Mouse (Mus musculus) liver, postnatal 0 days (tissue): Measurements from ENCODE around the gene Mapk6. TPM values are rescaled to one million over a fixed set of nuclear protein-coding genes. Genes with fewer than 3 reads are reported as not detected.
"Not testable (repeated sequence)": the region's sequence is repeated elsewhere in the genome, so short reads cannot be mapped to it uniquely, and the experiment has no call there.

Experiments
- ATAC-seq: fragments of 200-750 bp; cut with Nextera tagmentation; 2 replicates; pipeline ENCODE4 v1.8.0; 2017; ENCODE audit warnings: mild to moderate bottlenecking, moderate library complexity
- DNase-seq: peaks from one replicate; pipeline ENCODE4 v3.0.0-alpha.2; 2016
- H3K27ac ChIP-seq: fragments of 300-500 bp; sonication (generic); 2 replicates; pipeline ENCODE4 v1.5.1; 2014; ENCODE audit warnings: antibody characterized with exemption, moderate library complexity, mild to moderate bottlenecking, low read depth
- H3K27me3 ChIP-seq: fragments of 300-500 bp; sonication (generic); 2 replicates; pipeline ENCODE4 v1.6.1; 2014; ENCODE audit warnings: low read length, control low read depth, mixed read lengths; ENCODE audit not compliant: insufficient read depth
- H3K36me3 ChIP-seq: fragments of 300-500 bp; sonication (generic); replicated peaks from 2 replicates; pipeline ENCODE4 v1.6.1; 2014; ENCODE audit warnings: mild to moderate bottlenecking, control low read depth, low read length, moderate library complexity, mixed read lengths; ENCODE audit not compliant: insufficient read depth
- H3K4me1 ChIP-seq: fragments of 300-500 bp; sonication (generic); 2 replicates; pipeline ENCODE4 v1.6.1; 2014; ENCODE audit warnings: antibody characterized with exemption, mild to moderate bottlenecking, control low read depth; ENCODE audit not compliant: insufficient read depth
- H3K4me2 ChIP-seq: fragments of 300-500 bp; sonication (generic); 2 replicates; pipeline ENCODE4 v1.6.1; 2014; ENCODE audit warnings: low read depth, mild to moderate bottlenecking, low read length, moderate library complexity, mixed read lengths
- H3K4me3 ChIP-seq: fragments of 300-500 bp; sonication (generic); 2 replicates; pipeline ENCODE4 v1.5.1; 2014; ENCODE audit warnings: low read depth, low read length
- H3K9ac ChIP-seq: fragments of 300-500 bp; sonication (generic); replicated peaks from 2 replicates; pipeline ENCODE4 v1.6.1; 2014; ENCODE audit warnings: mild to moderate bottlenecking, moderate library complexity
- H3K9me3 ChIP-seq: fragments of 300-500 bp; sonication (generic); 2 replicates; pipeline ENCODE4 v1.6.1; 2016; ENCODE audit warnings: mild to moderate bottlenecking, control low read depth, low read length, mixed read lengths
- CTCF ChIP-seq: sonication (generic); IDR thresholded peaks from 2 replicates; pipeline ENCODE4 v1.5.1; 2016; ENCODE audit warnings: antibody characterized with exemption, low read depth
- EP300 ChIP-seq: IDR thresholded peaks from 2 replicates; pipeline ENCODE4 v1.6.1; 2016; ENCODE audit warnings: antibody characterized with exemption, low read depth, mild to moderate bottlenecking
- WGBS: fragments of 180-500 bp; shearing (Covaris S2); extraction: QIAGEN DNeasy Blood & Tissue Kit; methylation state at CpG from one replicate; pipeline ENCODE4 v1.1.7; 2014; ENCODE audit not compliant: insufficient replicate concordance; 5-methylcytosine and 5-hydroxymethylcytosine counted together
- polyA plus RNA-seq: library from polyadenylated mRNA; unstranded; fragments of >200 nt; fragmentation: Nextera tagmentation; extraction: Ambion mirVana; gene quantifications from 2 replicates; pipeline ENCODE4 v1.2.1, GENCODE M21; 2015

Mapk6 gene
- polyA plus RNA-seq, 1 experiment from 2014 or later: 18.4 TPM

- no peak overlapping the region for H3K9ac ChIP-seq
- H3K9me3 ChIP-seq: no peaks in the 10 kb centered on the region
- DNase-seq: no peak
- no peak overlapping the region for H3K4me3 ChIP-seq
- TF ChIP-seq CTCF (no peak), EP300 (no peak)
- no peak overlapping the region for H3K27ac ChIP-seq
- no peak overlapping the region for H3K4me2 ChIP-seq
- no peaks in the 10 kb centered on the region for H3K36me3 ChIP-seq
- no peaks in the 10 kb centered on the region for H3K27me3 ChIP-seq
- no peaks in the 10 kb centered on the region for H3K4me1 ChIP-seq
- WGBS: 73% methylated on average over 1 of the region's 1 CpGs
- ATAC-seq: no peak
These were observed 33.4 kb downstream of the Mapk6 start for GRCm38 (mm10) chr9:75376428-75376827.

- H3K36me3 ChIP-seq: no peaks in the 10 kb centered on the region
- DNase-seq: no peak
- H3K9ac ChIP-seq: no peak overlapping the region
- no peaks in the 10 kb centered on the region for H3K4me1 ChIP-seq
- TF ChIP-seq CTCF (no peak), EP300 (no peak)
- no peaks in the 10 kb centered on the region for H3K9me3 ChIP-seq
- no peak overlapping the region for H3K4me2 ChIP-seq
- H3K27ac ChIP-seq: no peak overlapping the region
- no peaks in the 10 kb centered on the region for H3K27me3 ChIP-seq
- WGBS: 87% methylated on average over 9 of the region's 9 CpGs
- no peak overlapping the region for H3K4me3 ChIP-seq
- no peak for ATAC-seq
These were observed 34.2 kb downstream of the Mapk6 start for GRCm38 (mm10) chr9:75375606-75376005.

- H3K27ac ChIP-seq: no peak overlapping the region
- TF ChIP-seq EP300 (no peak), CTCF (no peak)
- no peak overlapping the region for H3K4me2 ChIP-seq
- ATAC-seq: no peak
- no peaks in the 10 kb centered on the region for H3K27me3 ChIP-seq
- H3K4me1 ChIP-seq: no peaks in the 10 kb centered on the region
- H3K9me3 ChIP-seq: no peaks in the 10 kb centered on the region
- DNase-seq: no peak
- no peaks in the 10 kb centered on the region for H3K36me3 ChIP-seq
- H3K4me3 ChIP-seq: no peak overlapping the region
- WGBS: 62% methylated on average over 3 of the region's 3 CpGs
- H3K9ac ChIP-seq: no peak overlapping the region
These were observed 41.0 kb downstream of the Mapk6 start for GRCm38 (mm10) chr9:75368779-75369178.

GRCm38 (mm10) chr9:75366191-75366590 lies 43.6 kb downstream of the Mapk6 start:
- no peak for DNase-seq
- ATAC-seq: no peak
- TF ChIP-seq EP300 (no peak), CTCF (no peak)

GRCm38 (mm10) chr9:75365195-75365594 lies 44.6 kb downstream of the Mapk6 start:
- no peaks in the 10 kb centered on the region for H3K9me3 ChIP-seq
- no peaks in the 10 kb centered on the region; the same call in 1 of the 2 replicates for H3K4me1 ChIP-seq
- TF ChIP-seq CTCF (no peak), EP300 (no peak)
- H3K9ac ChIP-seq: no peak overlapping the region
- no peak overlapping the region for H3K4me3 ChIP-seq
- no peak for ATAC-seq
- H3K4me2 ChIP-seq: no peak overlapping the region
- H3K27me3 ChIP-seq: no peaks in the 10 kb centered on the region
- no peaks in the 10 kb centered on the region for H3K36me3 ChIP-seq
- H3K27ac ChIP-seq: no peak overlapping the region
- WGBS: 80% methylated on average over 4 of the region's 4 CpGs
- no peak for DNase-seq

More at GRCm38 (mm10) chr9:75366191-75366590, 43.6 kb downstream of the Mapk6 start:
- no peak overlapping the region for H3K27ac ChIP-seq
- 64% methylated on average over 5 of the region's 5 CpGs for WGBS
- no peaks in the 10 kb centered on the region for H3K36me3 ChIP-seq
- no peak overlapping the region for H3K9ac ChIP-seq
- no peak overlapping the region for H3K4me3 ChIP-seq
- no peaks in the 10 kb centered on the region; the same call in 1 of the 2 replicates for H3K4me1 ChIP-seq
- no peaks in the 10 kb centered on the region for H3K9me3 ChIP-seq
- no peak overlapping the region for H3K4me2 ChIP-seq
- H3K27me3 ChIP-seq: no peaks in the 10 kb centered on the region

- ATAC-seq, DNase-seq, H3K4me1 ChIP-seq, H3K27me3 ChIP-seq, H3K9ac ChIP-seq, H3K9me3 ChIP-seq, H3K36me3 ChIP-seq, H3K4me3 ChIP-seq, H3K4me2 ChIP-seq, H3K27ac ChIP-seq: not testable (repeated sequence)
- 67% methylated on average over 7 of the region's 7 CpGs for WGBS
These were observed 46.1 kb downstream of the Mapk6 start for GRCm38 (mm10) chr9:75363702-75364101.

GRCm38 (mm10) chr9:75363001-75363400 lies 46.8 kb downstream of the Mapk6 start:
- WGBS: 72% methylated on average over 5 of the region's 5 CpGs
- Histone ChIP-seq H3K4me3 (no peak overlapping the region), H3K27ac (no peak overlapping the region), H3K4me1 (no peaks in the 10 kb centered on the region; the same call in 1 of the 2 replicates), H3K4me2 (no peak overlapping the region), H3K9me3 (no peaks in the 10 kb centered on the region), H3K9ac (no peak overlapping the region), H3K27me3 (no peaks in the 10 kb centered on the region), H3K36me3 (no peaks in the 10 kb centered on the region)
- ATAC-seq (no peak), DNase-seq (no peak)
- no peak for TF ChIP-seq CTCF
- no peak for TF ChIP-seq EP300
